In genomic region chr2:57696992-57697772, GRCm38 (mm10) we compare ENCODE assay signal across 13 mouse cellular contexts.
DNase-seq lines count a peak whose midpoint lies in the region; ATAC-seq and TF ChIP-seq lines count a peak whose summit lies in the region.
"Had no signal": no experiment of that assay in that cellular context is flagged by ENCODE, and none has a peak within 500 bp of the region (broad histone marks: within the 10 kb centered on the region; RNA-seq: fewer than 3 reads in every experiment).

No protein-coding gene starts in this region.

- WGBS in heart, embryonic 13.5 days: 46% methylated on average over 11 of the region's 11 CpGs
- WGBS in lung, postnatal 0 days: 46% methylated on average over 11 of the region's 11 CpGs
- WGBS in hindbrain, embryonic 16.5 days: 35% methylated on average over 11 of the region's 11 CpGs
- 42% methylated on average over 11 of the region's 11 CpGs for WGBS in stomach, postnatal 0 days

- peak overlapping the region; percentile 51 for H3K4me2 ChIP-seq in heart, embryonic 13.5 days
- 0 out of 2 replicates have a peak overlapping the region, but pooled peaks have one; percentile 8 for H3K4me2 ChIP-seq in lung, postnatal 0 days (replicated peaks; ENCODE audit: low read depth, low read length)
- H3K4me2 ChIP-seq in hindbrain, embryonic 16.5 days (ENCODE audit: low read length): peak overlapping the region; percentile 47
- peak overlapping the region; percentile 31; the same call in 1 of the 2 replicates for H3K4me2 ChIP-seq in stomach, postnatal 0 days (replicated peaks; ENCODE audit: low read depth)
- H3K4me2 ChIP-seq: kidney, embryonic 15.5 days; stomach, embryonic 15.5 days had no signal

- DNase-seq in heart, adult 9 months (ENCODE audit: low spot score in 2 of 2): no peak
- no peak for DNase-seq in lung, postnatal 0 days (ENCODE audit: low spot score)
- DNase-seq in lung, postnatal 36 days: no peak
- DNase-seq in stomach, postnatal 0 days (ENCODE audit: low spot score): no peak
- DNase-seq in urinary bladder, postnatal 10 days (ENCODE audit: low spot score): no peak
- DNase-seq in ovary, adult 18-20 months (ENCODE audit: low spot score): no peak
- DNase-seq: gastrocnemius, adult 2 months; left cerebral cortex, postnatal 4 days; right cerebral cortex, adult 18-20 months had no signal

- H3K4me3 ChIP-seq in heart, embryonic 13.5 days: 0 out of 2 replicates have a peak overlapping the region, but pooled peaks have one; percentile 13
- no peak overlapping the region for H3K4me3 ChIP-seq in lung, postnatal 0 days (ENCODE audit: low read depth, low read length)
- no peak overlapping the region for H3K4me3 ChIP-seq in hindbrain, embryonic 16.5 days (ENCODE audit: low read length)
- H3K4me3 ChIP-seq in stomach, postnatal 0 days (ENCODE audit: low read depth, low read length): no peak overlapping the region
- H3K4me3 ChIP-seq: gastrocnemius, adult 2 months; kidney, embryonic 15.5 days; stomach, embryonic 15.5 days had no signal

- no peaks in the 10 kb centered on the region for H3K36me3 ChIP-seq in heart, embryonic 13.5 days
- no peaks in the 10 kb centered on the region for H3K36me3 ChIP-seq in lung, postnatal 0 days (ENCODE audit: insufficient read depth, low read length)
- H3K36me3 ChIP-seq in hindbrain, embryonic 16.5 days (ENCODE audit: control insufficient read depth, insufficient read depth, low read length): no peaks in the 10 kb centered on the region
- H3K36me3 ChIP-seq in stomach, postnatal 0 days (ENCODE audit: control insufficient read depth, insufficient read depth, low read length): no peaks in the 10 kb centered on the region
- H3K36me3 ChIP-seq: kidney, embryonic 15.5 days; stomach, embryonic 15.5 days had no signal

- H3K9ac ChIP-seq in heart, embryonic 13.5 days: no peak overlapping the region
- no peak overlapping the region for H3K9ac ChIP-seq in lung, postnatal 0 days (replicated peaks; ENCODE audit: low read depth)
- H3K9ac ChIP-seq in hindbrain, embryonic 16.5 days (ENCODE audit: low read depth, low read length): no peak overlapping the region
- H3K9ac ChIP-seq in stomach, postnatal 0 days (ENCODE audit: low read length): no peak overlapping the region
- H3K9ac ChIP-seq: kidney, embryonic 15.5 days; stomach, embryonic 15.5 days had no signal

- peaks cover 22% of the 10 kb centered on the region for H3K4me1 ChIP-seq in heart, embryonic 13.5 days
- peaks cover 3% of the 10 kb centered on the region; the same call in 1 of the 2 replicates for H3K4me1 ChIP-seq in lung, postnatal 0 days (ENCODE audit: insufficient read depth, low read depth, low read length)
- peaks cover 7% of the 10 kb centered on the region for H3K4me1 ChIP-seq in hindbrain, embryonic 16.5 days (ENCODE audit: control insufficient read depth, insufficient read depth, low read depth, low read length)
- H3K4me1 ChIP-seq in stomach, postnatal 0 days (replicated peaks; ENCODE audit: control insufficient read depth, insufficient read depth): no peaks in the 10 kb centered on the region
- H3K4me1 ChIP-seq: stomach, embryonic 15.5 days had no signal

- H3K27me3 ChIP-seq in heart, embryonic 13.5 days (replicated peaks): no peaks in the 10 kb centered on the region
- H3K27me3 ChIP-seq in lung, postnatal 0 days (replicated peaks; ENCODE audit: insufficient read depth, low read length): no peaks in the 10 kb centered on the region
- H3K27me3 ChIP-seq in hindbrain, embryonic 16.5 days (replicated peaks; ENCODE audit: control insufficient read depth, insufficient read depth, low read length): peaks cover 2% of the 10 kb centered on the region; the same call in 1 of the 2 replicates
- no peaks in the 10 kb centered on the region for H3K27me3 ChIP-seq in stomach, postnatal 0 days (ENCODE audit: control insufficient read depth, insufficient read depth, low read length)
- H3K27me3 ChIP-seq: stomach, embryonic 15.5 days had no signal

- H3K27ac ChIP-seq in heart, embryonic 13.5 days (replicated peaks): no peak overlapping the region
- no peak overlapping the region for H3K27ac ChIP-seq in lung, postnatal 0 days (ENCODE audit: low read length)
- H3K27ac ChIP-seq in hindbrain, embryonic 16.5 days (ENCODE audit: low read depth, low read length): no peak overlapping the region
- H3K27ac ChIP-seq in stomach, postnatal 0 days (replicated peaks): no peak overlapping the region
- H3K27ac ChIP-seq: gastrocnemius, adult 2 months; kidney, embryonic 15.5 days; stomach, embryonic 15.5 days had no signal

- no peak; the same call in 1 of the 2 replicates for ATAC-seq in heart, embryonic 13.5 days (ENCODE audit: extremely low read depth, insufficient number of reproducible peaks, low FRiP score, low TSS enrichment)
- no peak for ATAC-seq in lung, postnatal 0 days
- no peak for ATAC-seq in hindbrain, embryonic 16.5 days
- no peak for ATAC-seq in stomach, postnatal 0 days (ENCODE audit: low FRiP score, low TSS enrichment)

- no peak for TF ChIP-seq EP300 in lung, postnatal 0 days (IDR thresholded peaks at IDR 0.05)
- no peak for TF ChIP-seq EP300 in stomach, postnatal 0 days (optimal IDR thresholded peaks at IDR 0.05)

- TF ChIP-seq CTCF in lung, postnatal 0 days (IDR thresholded peaks at IDR 0.05): no peak
- TF ChIP-seq CTCF in stomach, postnatal 0 days (IDR thresholded peaks at IDR 0.05; ENCODE audit: low read depth): no peak

- H3K9me3 ChIP-seq in heart, embryonic 13.5 days: no peaks in the 10 kb centered on the region
- no peaks in the 10 kb centered on the region for H3K9me3 ChIP-seq in lung, postnatal 0 days (ENCODE audit: low read length)
- no peaks in the 10 kb centered on the region for H3K9me3 ChIP-seq in hindbrain, embryonic 16.5 days (ENCODE audit: control insufficient read depth, low read length)
- H3K9me3 ChIP-seq in stomach, postnatal 0 days (ENCODE audit: control insufficient read depth, low read length): no peaks in the 10 kb centered on the region
- H3K9me3 ChIP-seq: kidney, embryonic 15.5 days; stomach, embryonic 15.5 days had no signal
